Mouse (Mus musculus) hindbrain, embryonic 16.5 days (tissue): ENCODE results near the gene Tnr. TPM values are rescaled to one million over a fixed set of nuclear protein-coding genes. Genes with fewer than 3 reads are reported as not detected.

ENCODE experiments used
- ATAC-seq: fragments of 200-750 bp; cut with Nextera tagmentation; 2 replicates; pipeline ENCODE4 v1.8.0; 2017; ENCODE audit warnings: moderate TSS enrichment, moderate library complexity
- H3K27ac ChIP-seq: fragments of 300-500 bp; sonication (generic); 2 replicates; pipeline ENCODE4 v1.5.1; 2014; ENCODE audit warnings: low read depth, mild to moderate bottlenecking, control low read depth, low read length, moderate library complexity
- H3K27me3 ChIP-seq: fragments of 300-500 bp; sonication (generic); replicated peaks from 2 replicates; pipeline ENCODE4 v1.6.1; 2014; ENCODE audit warnings: low read length; ENCODE audit not compliant: control insufficient read depth, insufficient read depth
- H3K36me3 ChIP-seq: fragments of 300-500 bp; sonication (generic); 2 replicates; pipeline ENCODE4 v1.6.1; 2014; ENCODE audit warnings: mild to moderate bottlenecking, low read length, moderate library complexity, mixed read lengths; ENCODE audit not compliant: control insufficient read depth, insufficient read depth
- H3K4me1 ChIP-seq: fragments of 300-500 bp; sonication (generic); 2 replicates; pipeline ENCODE4 v1.6.1; 2014; ENCODE audit warnings: low read depth, low read length; ENCODE audit not compliant: control insufficient read depth, insufficient read depth
- H3K4me2 ChIP-seq: fragments of 300-500 bp; sonication (generic); 2 replicates; pipeline ENCODE4 v1.6.1; 2014; ENCODE audit warnings: mild to moderate bottlenecking, low read length, control low read depth, moderate library complexity
- H3K4me3 ChIP-seq: fragments of 300-500 bp; sonication (generic); 2 replicates; pipeline ENCODE4 v1.5.1; 2014; ENCODE audit warnings: mild to moderate bottlenecking, low read length, control low read depth, moderate library complexity
- H3K9ac ChIP-seq: fragments of 300-500 bp; sonication (generic); 2 replicates; pipeline ENCODE4 v1.6.1; 2014; ENCODE audit warnings: low read depth, mild to moderate bottlenecking, control low read depth, low read length, moderate library complexity
- H3K9me3 ChIP-seq: fragments of 300-500 bp; sonication (generic); 2 replicates; pipeline ENCODE4 v1.6.1; 2014; ENCODE audit warnings: mild to moderate bottlenecking, low read length, moderate library complexity; ENCODE audit not compliant: control insufficient read depth
- WGBS: fragments of 180-500 bp; shearing (Covaris S2); extraction: QIAGEN DNeasy Blood & Tissue Kit; methylation state at CpG from one replicate; pipeline ENCODE4 v1.1.7; 2014; 5-methylcytosine and 5-hydroxymethylcytosine counted together
- polyA plus RNA-seq: library from polyadenylated mRNA; unstranded; fragments of >200 nt; fragmentation: Nextera tagmentation; extraction: Ambion mirVana; gene quantifications from 2 replicates; pipeline ENCODE4 v1.2.1, GENCODE M21; 2015

Gene Tnr
- polyA plus RNA-seq, 1 experiment from 2014 or later = 5.6 TPM

GRCm38 (mm10) chr1:159901366-159902119 is 378.0 kb downstream of the Tnr start:
- H3K4me1 ChIP-seq = no peaks in the 10 kb centered on the region
- no peaks in the 10 kb centered on the region for H3K27me3 ChIP-seq
- ATAC-seq = no peak
- no peak overlapping the region for H3K4me2 ChIP-seq
- no peak overlapping the region for H3K4me3 ChIP-seq
- WGBS = 41% methylated on average over 7 of the region's 7 CpGs
- no peaks in the 10 kb centered on the region for H3K36me3 ChIP-seq
- H3K27ac ChIP-seq = no peak overlapping the region
- H3K9ac ChIP-seq = no peak overlapping the region
- H3K9me3 ChIP-seq = no peaks in the 10 kb centered on the region

GRCm38 (mm10) chr1:159902120-159902497 is 378.5 kb downstream of the Tnr start:
- Histone ChIP-seq H3K4me3 (no peak overlapping the region), H3K9me3 (no peaks in the 10 kb centered on the region), H3K27me3 (no peaks in the 10 kb centered on the region), H3K27ac (no peak overlapping the region), H3K4me1 (no peaks in the 10 kb centered on the region), H3K4me2 (no peak overlapping the region), H3K36me3 (no peaks in the 10 kb centered on the region), H3K9ac (no peak overlapping the region)
- ATAC-seq = no peak
- 86% methylated on average over 4 of the region's 4 CpGs for WGBS

GRCm38 (mm10) chr1:159911006-159911405 is 387.4 kb downstream of the Tnr start:
- no peak for ATAC-seq
- 47% methylated on average over 5 of the region's 5 CpGs for WGBS
- no peaks in the 10 kb centered on the region for H3K9me3 ChIP-seq
- H3K4me2 ChIP-seq = no peak overlapping the region
- H3K9ac ChIP-seq = no peak overlapping the region
- no peak overlapping the region for H3K27ac ChIP-seq
- no peaks in the 10 kb centered on the region for H3K27me3 ChIP-seq
- H3K36me3 ChIP-seq = no peaks in the 10 kb centered on the region
- no peak overlapping the region for H3K4me3 ChIP-seq
- H3K4me1 ChIP-seq = no peaks in the 10 kb centered on the region

GRCm38 (mm10) chr1:159914726-159915125 is 391.2 kb downstream of the Tnr start:
- H3K4me2 ChIP-seq = no peak overlapping the region
- no peaks in the 10 kb centered on the region for H3K36me3 ChIP-seq
- no peaks in the 10 kb centered on the region for H3K27me3 ChIP-seq
- H3K27ac ChIP-seq = no peak overlapping the region
- no peak overlapping the region for H3K4me3 ChIP-seq
- H3K4me1 ChIP-seq = no peaks in the 10 kb centered on the region
- H3K9ac ChIP-seq = no peak overlapping the region
- ATAC-seq = no peak
- no peaks in the 10 kb centered on the region for H3K9me3 ChIP-seq

GRCm38 (mm10) chr1:159920571-159920970 is 397.0 kb downstream of the Tnr start:
- WGBS = 75% methylated on average over 2 of the region's 2 CpGs
- H3K27me3 ChIP-seq = no peaks in the 10 kb centered on the region

GRCm38 (mm10) chr1:159923010-159923409 is 399.4 kb downstream of the Tnr start:
- whole genome bisulfite sequencing = 89% methylated on average over 7 of the region's 7 CpGs
- ATAC-seq = no peak
- no peak overlapping the region for H3K4me3 ChIP-seq

More at GRCm38 (mm10) chr1:159920571-159920970, 397.0 kb downstream of the Tnr start:
- Histone ChIP-seq H3K9me3 (no peaks in the 10 kb centered on the region), H3K4me3 (no peak overlapping the region), H3K4me1 (no peaks in the 10 kb centered on the region), H3K27ac (no peak overlapping the region), H3K4me2 (no peak overlapping the region), H3K36me3 (no peaks in the 10 kb centered on the region), H3K9ac (no peak overlapping the region)
- ATAC-seq = no peak

GRCm38 (mm10) chr1:159924105-159924504 is 400.5 kb downstream of the Tnr start:
- H3K4me1 ChIP-seq = no peaks in the 10 kb centered on the region
- H3K4me2 ChIP-seq = no peak overlapping the region
- no peaks in the 10 kb centered on the region for H3K36me3 ChIP-seq
- H3K27me3 ChIP-seq = no peaks in the 10 kb centered on the region
- no peaks in the 10 kb centered on the region for H3K9me3 ChIP-seq
- H3K27ac ChIP-seq = no peak overlapping the region
- H3K9ac ChIP-seq = no peak overlapping the region
- no peak overlapping the region for H3K4me3 ChIP-seq
- no peak for ATAC-seq
- WGBS = 74% methylated on average over 4 of the region's 4 CpGs

More at GRCm38 (mm10) chr1:159923010-159923409, 399.4 kb downstream of the Tnr start:
- H3K9ac ChIP-seq = no peak overlapping the region
- H3K36me3 ChIP-seq = no peaks in the 10 kb centered on the region
- no peaks in the 10 kb centered on the region for H3K9me3 ChIP-seq
- no peak overlapping the region for H3K27ac ChIP-seq
- no peaks in the 10 kb centered on the region for H3K27me3 ChIP-seq
- H3K4me2 ChIP-seq = no peak overlapping the region
- no peaks in the 10 kb centered on the region for H3K4me1 ChIP-seq

GRCm38 (mm10) chr1:159924684-159925083 is 401.1 kb downstream of the Tnr start:
- no peak overlapping the region for H3K4me3 ChIP-seq
- 86% methylated on average over 5 of the region's 5 CpGs for WGBS

GRCm38 (mm10) chr1:159928681-159929335 is 405.2 kb downstream of the Tnr start:
- ATAC-seq = no peak
- Histone ChIP-seq H3K27ac (no peak overlapping the region), H3K36me3 (no peaks in the 10 kb centered on the region), H3K27me3 (no peaks in the 10 kb centered on the region), H3K9me3 (no peaks in the 10 kb centered on the region), H3K4me3 (no peak overlapping the region), H3K4me2 (no peak overlapping the region), H3K4me1 (no peaks in the 10 kb centered on the region), H3K9ac (no peak overlapping the region)
- 89% methylated on average over 9 of the region's 9 CpGs for WGBS

More at GRCm38 (mm10) chr1:159924684-159925083, 401.1 kb downstream of the Tnr start:
- Histone ChIP-seq H3K27me3 (no peaks in the 10 kb centered on the region), H3K4me1 (no peaks in the 10 kb centered on the region), H3K9me3 (no peaks in the 10 kb centered on the region), H3K36me3 (no peaks in the 10 kb centered on the region), H3K4me2 (no peak overlapping the region), H3K9ac (no peak overlapping the region), H3K27ac (no peak overlapping the region)
- ATAC-seq = no peak
